Mouse (Mus musculus): Measurements from ENCODE around the gene Cdc14a. TPM values are rescaled to one million over a fixed set of nuclear protein-coding genes. Genes with fewer than 3 reads are reported as not detected.

The Cdc14a gene
- polyA plus RNA-seq, 1 experiment, result 4.7 TPM

DNA sequence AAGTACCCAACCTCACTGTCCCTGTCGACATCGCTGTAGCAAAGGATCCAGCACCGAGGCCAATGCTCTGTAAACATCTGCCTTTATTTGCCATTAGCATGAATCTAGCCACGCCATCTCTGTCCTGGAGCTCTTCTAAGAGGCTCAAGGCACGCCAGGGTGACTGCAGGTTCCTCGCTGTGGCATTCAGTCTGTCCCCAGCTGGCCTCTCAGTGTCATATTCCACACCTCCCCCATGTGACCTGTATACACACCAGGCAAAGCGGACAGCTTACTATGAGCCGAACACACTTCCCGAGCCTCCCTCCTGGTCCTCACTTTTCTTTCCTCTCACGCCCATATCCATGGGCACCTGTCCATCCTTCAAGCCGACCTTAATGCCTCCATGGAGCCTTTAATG is 4.0 kb downstream of the Cdc14a start:
- Histone ChIP-seq H3K27me3 (ENCODE audit: control insufficient read depth, insufficient read depth, low read length) (no peaks in the 10 kb centered on the region), H3K4me1 (ENCODE audit: control insufficient read depth, insufficient read depth, insufficient read length) (no peaks in the 10 kb centered on the region; the same call in 1 of the 2 replicates), H3K27ac (ENCODE audit: insufficient read depth, low read length) (no peak overlapping the region), H3K4me3 (ENCODE audit: extremely low read depth, insufficient read depth, insufficient read length) (no peak overlapping the region), H3K36me3 (ENCODE audit: control insufficient read depth, insufficient read depth, low read length) (peaks cover 5% of the 10 kb centered on the region; the same call in 1 of the 2 replicates)
- DNase-seq (ENCODE audit: low read depth in 1 of 2, low spot score in 2 of 2), result no peak
- TF ChIP-seq POLR2A (IDR thresholded peaks at IDR 0.05; ENCODE audit: low read depth, low read length), result no peak
- no peak for TF ChIP-seq CTCF (IDR thresholded peaks at IDR 0.05; ENCODE audit: extremely low read depth, insufficient read depth, insufficient read length, insufficient replicate concordance)
- WGBS, result 97% methylated on average over 11 of the region's 11 CpGs

DNA sequence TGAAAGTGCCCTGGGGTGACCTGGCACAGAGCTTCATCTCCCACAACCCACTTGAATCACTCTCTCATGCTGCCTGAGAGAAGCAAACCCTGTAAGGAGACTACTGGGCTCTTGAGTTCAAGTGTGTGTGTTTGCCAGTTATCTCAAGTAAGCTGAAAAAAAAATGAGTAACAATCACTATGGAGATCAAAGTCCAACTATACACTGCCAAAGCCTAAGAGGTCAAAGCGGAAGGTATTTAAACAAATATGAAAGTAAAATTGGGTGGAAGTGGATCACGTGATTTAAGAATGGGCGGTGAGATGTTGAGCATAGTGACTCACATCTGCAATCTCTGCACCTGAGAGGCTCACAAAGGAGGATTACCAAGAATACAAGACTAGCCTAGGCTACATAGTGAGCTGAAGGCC is 9.4 kb downstream of the Cdc14a start:
- H3K36me3 ChIP-seq (ENCODE audit: control insufficient read depth, insufficient read depth, low read length), result peaks cover 1% of the 10 kb centered on the region
- H3K27ac ChIP-seq (ENCODE audit: insufficient read depth, low read length), result no peak overlapping the region
- no peaks in the 10 kb centered on the region for H3K27me3 ChIP-seq (ENCODE audit: control insufficient read depth, insufficient read depth, low read length)
- H3K4me1 ChIP-seq (ENCODE audit: control insufficient read depth, insufficient read depth, insufficient read length), result no peaks in the 10 kb centered on the region; the same call in 1 of the 2 replicates
- DNase-seq (ENCODE audit: low read depth in 1 of 2, low spot score in 2 of 2), result no peak
- WGBS, result 82% methylated on average over 3 of the region's 3 CpGs
- TF ChIP-seq POLR2A (IDR thresholded peaks at IDR 0.05; ENCODE audit: low read depth, low read length) (no peak), CTCF (IDR thresholded peaks at IDR 0.05; ENCODE audit: extremely low read depth, insufficient read depth, insufficient read length, insufficient replicate concordance) (no peak)
- H3K4me3 ChIP-seq (ENCODE audit: extremely low read depth, insufficient read depth, insufficient read length), result no peak overlapping the region

DNA sequence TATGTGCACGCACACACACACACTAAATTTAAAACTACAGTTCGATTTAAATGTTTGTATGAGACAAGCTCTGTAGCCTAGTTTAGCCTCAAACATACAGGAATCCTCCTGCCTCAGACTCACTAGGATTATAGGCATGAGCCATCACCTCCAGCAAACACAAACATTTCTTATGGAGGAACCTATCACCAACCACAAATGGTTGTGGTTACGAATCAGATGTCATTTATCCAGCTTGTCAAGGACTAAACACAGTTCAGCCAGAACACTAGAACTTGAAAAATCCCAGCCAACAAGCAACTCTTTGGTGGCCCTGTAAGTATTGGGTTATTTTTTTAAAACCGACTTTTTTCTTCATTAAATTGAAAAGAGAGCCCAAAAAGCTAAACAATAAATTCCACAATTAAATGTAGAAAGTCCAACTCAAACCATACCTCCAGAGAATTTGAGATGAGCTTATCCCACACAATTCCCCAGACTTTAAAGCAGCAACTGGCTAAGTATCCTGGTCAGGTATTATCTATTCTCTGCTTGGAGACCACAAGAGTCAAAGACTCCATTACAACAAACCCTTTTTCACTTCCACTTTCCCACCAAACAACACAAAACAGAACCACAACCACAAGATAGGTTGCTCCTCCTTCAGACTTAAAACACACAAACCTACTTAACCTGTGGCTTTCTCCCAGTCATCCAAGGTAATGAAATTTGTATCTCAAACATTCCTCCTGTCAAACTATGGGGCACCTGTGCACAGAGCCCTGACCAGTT is 10.7 kb downstream of the Cdc14a start:
- no peak for TF ChIP-seq CTCF (IDR thresholded peaks at IDR 0.05; ENCODE audit: extremely low read depth, insufficient read depth, insufficient read length, insufficient replicate concordance)
- no peak for TF ChIP-seq POLR2A (IDR thresholded peaks at IDR 0.05; ENCODE audit: low read depth, low read length)
- DNase-seq (ENCODE audit: low read depth in 1 of 2, low spot score in 2 of 2), result no peak
- H3K27ac ChIP-seq (ENCODE audit: insufficient read depth, low read length), result no peak overlapping the region
- H3K27me3 ChIP-seq (ENCODE audit: control insufficient read depth, insufficient read depth, low read length), result no peaks in the 10 kb centered on the region
- H3K4me3 ChIP-seq (ENCODE audit: extremely low read depth, insufficient read depth, insufficient read length), result no peak overlapping the region
- H3K4me1 ChIP-seq (ENCODE audit: control insufficient read depth, insufficient read depth, insufficient read length), result no peaks in the 10 kb centered on the region; the same call in 1 of the 2 replicates
- 84% methylated on average over 4 of the region's 4 CpGs for WGBS
- peaks cover 1% of the 10 kb centered on the region for H3K36me3 ChIP-seq (ENCODE audit: control insufficient read depth, insufficient read depth, low read length)

DNA sequence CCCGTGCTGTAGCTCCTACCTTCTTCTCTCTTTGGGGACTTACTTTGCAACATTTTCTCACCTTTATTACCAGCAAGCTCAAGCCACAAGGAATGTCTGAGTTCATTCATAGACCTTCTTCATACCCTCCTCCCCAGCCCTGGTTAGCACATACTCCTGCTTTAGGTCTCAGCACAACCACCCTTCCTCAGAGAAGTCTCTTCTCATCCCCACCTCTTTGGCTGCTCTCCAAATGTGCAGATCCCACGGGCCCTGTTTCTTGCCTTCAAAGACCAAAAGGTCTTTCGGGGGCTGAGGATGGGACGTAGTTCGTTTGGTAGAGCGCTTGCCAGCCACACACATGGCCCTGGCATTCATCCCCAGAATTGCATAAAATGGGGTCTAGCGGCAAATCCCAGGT is 13.8 kb downstream of the Cdc14a start:
- H3K4me3 ChIP-seq (ENCODE audit: extremely low read depth, insufficient read depth, insufficient read length), result no peak overlapping the region
- DNase-seq (ENCODE audit: low read depth in 1 of 2, low spot score in 2 of 2), result no peak
- no peaks in the 10 kb centered on the region for H3K27me3 ChIP-seq (ENCODE audit: control insufficient read depth, insufficient read depth, low read length)
- H3K4me1 ChIP-seq (ENCODE audit: control insufficient read depth, insufficient read depth, insufficient read length), result no peaks in the 10 kb centered on the region; the same call in 1 of the 2 replicates
- 84% methylated on average over 7 of the region's 7 CpGs for WGBS
- no peak overlapping the region for H3K27ac ChIP-seq (ENCODE audit: insufficient read depth, low read length)
- H3K36me3 ChIP-seq (ENCODE audit: control insufficient read depth, insufficient read depth, low read length), result no peaks in the 10 kb centered on the region; the same call in none of the 2 replicates
- no peak for TF ChIP-seq CTCF (IDR thresholded peaks at IDR 0.05; ENCODE audit: extremely low read depth, insufficient read depth, insufficient read length, insufficient replicate concordance)
- TF ChIP-seq POLR2A (IDR thresholded peaks at IDR 0.05; ENCODE audit: low read depth, low read length), result no peak

DNA sequence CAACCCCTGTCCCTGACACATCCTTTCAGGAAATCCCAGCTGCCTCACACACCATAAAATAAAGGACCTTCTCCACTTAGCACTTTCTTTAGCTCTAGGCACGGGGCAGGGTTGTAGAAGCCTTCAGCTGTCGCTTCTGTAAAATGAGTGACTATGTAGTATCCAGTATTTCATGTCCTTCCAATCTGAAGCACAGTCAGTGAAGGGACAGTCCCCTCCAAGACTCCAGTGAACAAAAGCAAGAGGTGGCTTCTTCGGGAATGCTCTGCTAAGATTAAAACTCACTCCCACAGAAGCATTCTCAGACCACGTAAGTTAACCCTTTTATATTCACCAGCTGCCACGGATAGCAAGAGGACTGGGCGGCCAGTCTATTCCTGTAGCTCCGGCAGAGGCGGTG is 14.3 kb downstream of the Cdc14a start:
- Histone ChIP-seq H3K4me1 (ENCODE audit: control insufficient read depth, insufficient read depth, insufficient read length) (no peaks in the 10 kb centered on the region), H3K27ac (ENCODE audit: insufficient read depth, low read length) (no peak overlapping the region), H3K27me3 (ENCODE audit: control insufficient read depth, insufficient read depth, low read length) (no peaks in the 10 kb centered on the region), H3K36me3 (ENCODE audit: control insufficient read depth, insufficient read depth, low read length) (no peaks in the 10 kb centered on the region; the same call in none of the 2 replicates), H3K4me3 (ENCODE audit: extremely low read depth, insufficient read depth, insufficient read length) (no peak overlapping the region)
- DNase-seq (ENCODE audit: low read depth in 1 of 2, low spot score in 2 of 2), result no peak
- TF ChIP-seq CTCF (IDR thresholded peaks at IDR 0.05; ENCODE audit: extremely low read depth, insufficient read depth, insufficient read length, insufficient replicate concordance) (no peak), POLR2A (IDR thresholded peaks at IDR 0.05; ENCODE audit: low read depth, low read length) (no peak)
- 87% methylated on average over 8 of the region's 8 CpGs for WGBS

DNA sequence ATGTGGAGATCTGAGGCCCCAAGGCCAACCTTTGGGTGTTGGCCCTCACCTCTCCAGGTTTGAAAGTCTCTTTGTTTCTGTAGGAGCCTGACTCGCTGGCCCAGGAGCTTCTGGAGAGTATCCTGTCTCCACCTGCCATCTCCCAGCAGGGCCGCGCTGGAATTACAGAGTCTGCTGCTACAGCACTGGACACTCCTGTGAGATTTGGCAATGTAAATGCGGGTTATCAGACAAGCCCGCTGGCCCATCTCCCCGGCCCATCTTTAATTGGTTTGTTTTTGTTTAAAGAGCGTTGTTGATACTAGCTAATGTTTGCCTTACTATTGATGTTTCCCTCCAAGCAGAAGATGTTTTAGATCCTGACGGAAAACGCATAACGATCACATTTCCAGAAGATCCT is 15.0 kb downstream of the Cdc14a start:
- Histone ChIP-seq H3K27ac (ENCODE audit: insufficient read depth, low read length) (no peak overlapping the region), H3K4me3 (ENCODE audit: extremely low read depth, insufficient read depth, insufficient read length) (no peak overlapping the region), H3K36me3 (ENCODE audit: control insufficient read depth, insufficient read depth, low read length) (no peaks in the 10 kb centered on the region; the same call in none of the 2 replicates), H3K27me3 (ENCODE audit: control insufficient read depth, insufficient read depth, low read length) (no peaks in the 10 kb centered on the region), H3K4me1 (ENCODE audit: control insufficient read depth, insufficient read depth, insufficient read length) (no peaks in the 10 kb centered on the region)
- TF ChIP-seq CTCF (IDR thresholded peaks at IDR 0.05; ENCODE audit: extremely low read depth, insufficient read depth, insufficient read length, insufficient replicate concordance), result no peak
- no peak for TF ChIP-seq POLR2A (IDR thresholded peaks at IDR 0.05; ENCODE audit: low read depth, low read length)
- no peak for DNase-seq (ENCODE audit: low read depth in 1 of 2, low spot score in 2 of 2)
- 96% methylated on average over 10 of the region's 10 CpGs for WGBS

DNA sequence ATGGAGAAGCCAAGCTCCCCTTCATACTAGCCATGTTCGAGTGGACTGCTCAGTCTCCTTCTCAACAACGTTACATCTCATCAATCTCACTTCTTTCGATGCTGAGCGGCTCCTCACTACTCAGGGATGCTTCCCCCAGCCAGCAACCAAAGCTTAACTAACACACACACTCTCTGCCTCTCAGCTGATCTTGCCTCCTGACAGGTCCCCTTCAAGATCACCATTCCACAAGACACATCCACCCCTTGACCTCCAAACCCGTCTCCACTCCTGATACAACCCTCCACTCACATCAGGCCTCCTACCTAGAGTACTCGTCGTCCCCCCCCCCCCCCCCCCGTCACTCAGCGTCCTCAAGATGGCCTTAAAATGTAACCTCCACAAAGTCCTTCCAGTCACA is 18.3 kb downstream of the Cdc14a start:
- H3K4me3 ChIP-seq (ENCODE audit: extremely low read depth, insufficient read depth, insufficient read length), result no peak overlapping the region
- no peaks in the 10 kb centered on the region for H3K4me1 ChIP-seq (ENCODE audit: control insufficient read depth, insufficient read depth, insufficient read length)
- DNase-seq (ENCODE audit: low read depth in 1 of 2, low spot score in 2 of 2), result no peak
- H3K27me3 ChIP-seq (ENCODE audit: control insufficient read depth, insufficient read depth, low read length), result no peaks in the 10 kb centered on the region
- peaks cover 1% of the 10 kb centered on the region; the same call in 1 of the 2 replicates for H3K36me3 ChIP-seq (ENCODE audit: control insufficient read depth, insufficient read depth, low read length)
- WGBS, result 96% methylated on average over 9 of the region's 9 CpGs
- no peak overlapping the region for H3K27ac ChIP-seq (ENCODE audit: insufficient read depth, low read length)
- TF ChIP-seq POLR2A (IDR thresholded peaks at IDR 0.05; ENCODE audit: low read depth, low read length) (no peak), CTCF (IDR thresholded peaks at IDR 0.05; ENCODE audit: extremely low read depth, insufficient read depth, insufficient read length, insufficient replicate concordance) (no peak)
